Mouse (Mus musculus) sigmoid colon, adult 10 weeks (tissue): ENCODE results near the gene Irs2. TPM values are rescaled to one million over a fixed set of nuclear protein-coding genes. Genes with fewer than 3 reads are reported as not detected.

Experiments
- polyA plus RNA-seq: library from polyadenylated mRNA; stranded (reverse); fragments of 350-450 nt; fragmentation: Illumina TruSeq; extraction: RNeasy Lipid Tissue Mini Kit (QIAGEN cat#74804); gene quantifications from one replicate; pipeline ENCODE4 v1.2.3, GENCODE M21; 2014; ENCODE audit warnings: low read depth, low replicate concordance

Gene Irs2
- polyA plus RNA-seq = 13.4 TPM

DNA sequence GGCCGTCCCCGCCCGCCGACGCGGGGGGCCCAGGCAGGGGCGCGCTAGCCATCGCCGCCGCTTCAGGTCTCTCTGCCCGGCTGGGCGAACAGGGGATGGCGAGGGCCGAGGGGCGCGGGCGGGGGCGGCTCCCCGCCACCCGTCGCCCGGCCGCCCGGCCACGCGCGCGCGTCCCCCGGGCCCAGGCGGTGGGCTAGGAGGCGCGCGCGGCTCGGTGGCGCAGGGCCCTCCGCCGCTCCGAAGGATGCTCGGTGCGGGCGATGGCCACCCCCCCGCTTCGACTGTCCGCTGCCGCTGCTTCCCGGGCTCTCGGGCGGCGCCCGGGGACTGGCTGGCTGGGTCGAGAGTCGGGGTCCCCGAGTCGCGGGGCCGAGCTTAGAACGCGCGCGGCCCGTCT is at the start of gene Irs2:
Gene Irs2, minus strand, starts transcription at position 80 of the 397 bp plus-strand sequence.

